Mouse (Mus musculus) urinary bladder, postnatal 10 days (tissue): Measurements from ENCODE around the gene Klhl21.

ENCODE experiments used
- DNase-seq: peaks from one replicate; pipeline ENCODE4 v3.0.0; 2022; ENCODE audit warnings: low spot score

Klhl21 gene

GRCm38 (mm10) chr4:151996173-151996950, 12.2 kb upstream of the Klhl21 start, which contains the start of gene Phf13:
Gene Phf13 (minus strand): TSS chr4:151996258.
- DNase-seq = peak; percentile 97

- DNase-seq = no peak
Observed at GRCm38 (mm10) chr4:151996951-151997222, 11.7 kb upstream of the Klhl21 start.

- DNase-seq = no peak
Observed at GRCm38 (mm10) chr4:151997701-151998100, 10.9 kb upstream of the Klhl21 start.

- no peak for DNase-seq
Observed at GRCm38 (mm10) chr4:151999481-151999880, 9.1 kb upstream of the Klhl21 start.

- DNase-seq = no peak
Observed at GRCm38 (mm10) chr4:152000906-152001305, 7.7 kb upstream of the Klhl21 start.

GRCm38 (mm10) chr4:152001335-152001734, 7.3 kb upstream of the Klhl21 start:
- DNase-seq = no peak

DNA sequence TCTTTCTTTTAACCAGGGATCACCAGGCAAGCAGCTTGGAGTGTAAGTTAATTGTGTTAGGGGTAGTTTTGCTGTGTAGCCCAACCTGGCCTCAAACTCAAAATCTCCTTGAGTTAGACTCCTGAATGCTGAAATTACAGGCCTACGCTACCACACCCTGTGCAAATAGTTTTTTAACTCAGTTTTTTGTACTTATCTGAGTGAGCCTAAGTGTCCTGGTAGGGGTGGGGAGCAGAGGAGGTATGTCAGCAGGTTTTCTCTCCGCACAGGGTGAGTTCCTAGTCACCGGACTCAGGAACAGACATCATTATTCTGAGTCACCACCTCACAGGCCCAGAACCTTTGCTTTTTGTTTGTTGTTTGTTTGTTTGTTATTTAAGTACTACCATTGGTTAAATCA, 6.5 kb upstream of the Klhl21 start:
- DNase-seq = no peak

GRCm38 (mm10) chr4:152006137-152006536, 2.5 kb upstream of the Klhl21 start:
- DNase-seq = no peak

- no peak for DNase-seq
Observed at GRCm38 (mm10) chr4:152006812-152007211, 1.8 kb upstream of the Klhl21 start.

- no peak for DNase-seq
Observed at GRCm38 (mm10) chr4:152007481-152008147, 989 bp upstream of the Klhl21 start.

DNA sequence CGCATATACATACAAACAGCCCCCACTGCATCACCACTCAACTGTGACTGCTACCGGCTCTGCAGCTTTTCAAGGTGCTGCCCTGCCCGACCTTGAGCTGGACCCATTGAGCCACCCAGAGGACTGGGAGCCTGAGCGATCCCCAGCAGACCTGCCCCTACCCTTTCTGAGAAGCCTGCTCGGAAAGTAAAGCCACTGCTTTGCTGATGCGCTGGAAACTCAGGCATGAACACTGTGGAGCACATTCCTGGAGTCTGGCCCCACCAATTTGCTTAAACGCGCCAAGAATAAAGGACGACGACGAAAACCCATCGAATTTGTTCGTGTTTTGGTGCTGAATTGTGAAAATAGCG, 479 bp upstream of the Klhl21 start:
- DNase-seq = no peak

DNA sequence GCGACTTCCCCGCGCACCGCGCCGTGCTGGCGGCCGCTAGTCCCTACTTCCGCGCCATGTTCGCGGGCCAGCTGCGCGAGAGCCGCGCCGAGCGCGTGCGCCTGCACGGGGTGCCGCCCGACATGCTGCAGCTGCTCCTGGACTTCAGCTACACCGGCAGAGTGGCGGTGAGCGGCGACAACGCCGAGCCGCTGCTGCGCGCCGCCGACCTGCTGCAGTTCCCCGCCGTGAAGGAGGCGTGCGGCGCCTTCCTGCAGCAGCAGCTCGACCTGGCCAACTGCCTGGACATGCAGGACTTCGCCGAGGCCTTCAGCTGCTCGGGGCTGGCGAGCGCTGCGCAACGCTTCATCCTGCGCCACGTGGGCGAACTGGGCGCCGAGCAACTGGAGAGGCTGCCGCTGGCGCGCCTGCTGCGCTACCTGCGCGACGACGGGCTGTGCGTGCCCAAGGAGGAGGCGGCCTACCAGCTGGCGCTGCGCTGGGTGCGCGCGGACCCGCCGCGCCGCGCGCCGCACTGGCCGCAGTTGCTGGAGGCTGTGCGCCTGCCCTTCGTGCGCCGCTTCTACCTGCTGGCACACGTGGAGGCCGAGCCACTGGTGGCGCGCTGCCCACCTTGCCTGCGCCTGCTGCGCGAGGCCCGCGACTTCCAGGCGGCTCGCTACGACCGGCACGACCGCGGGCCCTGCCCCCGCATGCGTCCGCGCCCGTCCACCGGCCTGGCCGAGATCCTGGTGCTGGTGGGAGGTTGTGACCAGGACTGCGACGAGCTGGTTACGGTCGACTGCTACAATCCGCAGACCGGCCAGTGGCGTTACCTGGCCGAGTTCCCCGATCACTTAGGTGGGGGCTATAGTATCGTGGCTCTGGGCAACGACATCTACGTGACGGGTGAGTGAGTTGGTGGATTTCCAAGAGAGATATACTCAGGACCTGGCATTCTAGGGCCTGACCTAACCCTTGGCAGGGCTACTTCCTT, 761 bp downstream of the Klhl21 start:
- DNase-seq = no peak

DNA sequence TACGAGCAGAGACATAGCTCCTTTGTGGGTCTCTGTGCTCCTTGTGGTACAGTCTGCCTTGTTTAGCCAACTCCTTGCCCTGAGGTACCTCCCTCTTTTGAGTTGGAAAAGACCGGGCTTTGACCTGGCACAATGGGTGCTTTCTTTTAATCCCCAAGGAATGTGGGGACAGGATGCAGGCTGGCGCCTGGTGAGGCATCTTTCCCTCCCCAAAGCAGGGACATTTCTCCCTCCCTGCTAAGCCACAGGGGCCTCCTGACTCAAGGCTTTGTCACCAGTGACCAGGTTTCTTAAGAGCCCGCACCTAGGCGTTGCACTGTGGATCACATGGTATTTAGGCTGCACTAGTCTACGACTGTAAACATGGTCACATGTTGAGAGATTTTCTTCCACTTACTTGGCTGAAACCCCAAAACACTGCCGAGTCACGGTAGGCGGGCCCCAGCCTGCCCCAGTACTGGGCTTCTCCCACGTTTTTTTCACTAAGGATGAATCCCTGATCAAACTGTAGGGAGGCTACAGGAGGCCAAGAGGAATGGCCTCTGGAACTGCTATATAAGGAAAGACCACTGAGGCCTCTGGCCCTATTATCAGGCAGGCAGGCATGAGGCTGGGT, 1.6 kb downstream of the Klhl21 start:
- DNase-seq = no peak

DNA sequence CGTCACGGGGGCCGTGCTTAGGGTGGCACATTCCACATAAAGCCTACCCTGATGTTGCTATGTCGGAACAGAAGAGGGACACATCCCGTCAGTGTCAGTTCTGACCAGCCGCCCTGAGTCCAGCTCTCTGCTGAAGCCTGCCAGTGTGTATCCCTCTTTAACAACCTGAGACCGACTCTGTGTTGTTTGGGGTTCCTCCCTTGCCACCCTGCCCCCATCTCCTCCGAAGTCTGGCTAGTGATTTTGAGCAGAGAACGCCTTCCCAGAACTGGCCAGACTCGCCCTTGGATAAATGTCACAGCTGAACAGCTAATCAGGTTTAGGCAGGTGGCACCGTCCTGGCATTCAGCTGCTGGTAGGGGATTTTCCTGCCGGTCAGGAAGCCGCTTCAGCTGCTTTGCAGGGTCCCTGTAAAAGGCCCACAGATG, 2.1 kb downstream of the Klhl21 start:
- no peak for DNase-seq

DNA sequence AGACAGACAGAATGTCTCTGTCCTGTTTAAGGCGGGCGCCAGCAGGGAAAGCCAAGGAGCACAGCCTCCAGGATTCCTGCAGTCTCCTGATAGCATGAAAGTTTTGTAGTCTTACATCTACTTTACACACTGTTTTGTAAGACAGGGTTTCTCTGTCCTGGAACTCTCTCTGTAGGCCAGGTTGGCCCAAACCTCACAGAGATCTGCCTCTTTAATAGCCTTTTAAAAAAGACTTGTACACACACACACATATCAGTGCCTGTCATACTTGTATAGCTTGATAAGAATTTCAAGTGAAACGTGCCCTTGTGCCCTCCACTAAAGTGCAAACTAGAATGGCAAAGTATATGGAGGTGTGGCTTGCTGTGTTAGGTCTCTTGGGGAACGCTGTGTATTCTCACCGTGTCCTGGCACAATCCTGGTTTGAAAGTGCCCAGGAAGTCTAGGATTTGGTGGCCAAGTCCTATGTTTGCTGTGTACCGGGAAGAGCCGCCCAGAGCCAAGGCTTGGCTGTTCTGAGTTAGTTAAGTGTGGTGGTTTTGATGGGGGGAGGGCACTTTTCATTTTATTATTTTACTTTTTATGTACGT, 2.7 kb downstream of the Klhl21 start:
- no peak for DNase-seq

DNA sequence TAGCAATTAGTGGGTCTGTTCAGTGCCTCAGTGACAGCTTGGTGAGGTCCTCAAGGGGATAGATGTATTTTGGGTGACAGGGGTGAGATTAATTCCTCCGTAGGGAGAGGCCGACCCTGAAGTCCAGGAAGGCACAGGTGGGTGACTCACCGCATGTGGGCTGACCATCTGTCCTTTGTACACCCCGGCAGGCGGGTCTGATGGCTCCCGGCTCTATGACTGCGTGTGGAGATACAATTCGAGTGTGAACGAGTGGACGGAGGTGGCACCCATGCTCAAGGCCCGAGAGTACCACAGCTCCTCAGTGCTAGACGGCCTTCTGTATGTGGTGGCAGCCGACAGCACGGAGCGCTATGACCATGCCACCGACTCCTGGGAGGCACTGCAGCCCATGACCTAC, 3.5 kb downstream of the Klhl21 start:
- no peak for DNase-seq

GRCm38 (mm10) chr4:152013036-152013813, 4.6 kb downstream of the Klhl21 start:
- DNase-seq = no peak

DNA sequence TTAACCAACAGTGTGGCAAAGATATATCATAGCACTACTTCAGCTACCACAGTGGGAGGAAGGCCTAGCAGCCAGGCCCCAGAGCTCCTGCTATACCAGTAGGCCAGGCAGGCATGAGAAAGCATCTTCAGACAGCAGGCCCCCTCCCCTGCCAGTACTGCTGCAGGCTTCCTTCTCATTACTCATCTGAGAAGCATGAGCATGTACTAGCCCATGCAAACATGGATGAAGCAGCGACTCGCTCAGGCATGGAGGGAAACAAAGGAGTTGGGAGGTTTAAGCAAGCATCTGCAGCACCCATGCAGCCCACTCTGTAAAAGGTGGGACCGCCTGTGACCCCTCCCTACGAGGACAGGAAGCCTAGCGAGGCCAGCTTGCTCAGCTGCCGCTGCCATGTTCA, 10.5 kb downstream of the Klhl21 start:
- no peak for DNase-seq

DNA sequence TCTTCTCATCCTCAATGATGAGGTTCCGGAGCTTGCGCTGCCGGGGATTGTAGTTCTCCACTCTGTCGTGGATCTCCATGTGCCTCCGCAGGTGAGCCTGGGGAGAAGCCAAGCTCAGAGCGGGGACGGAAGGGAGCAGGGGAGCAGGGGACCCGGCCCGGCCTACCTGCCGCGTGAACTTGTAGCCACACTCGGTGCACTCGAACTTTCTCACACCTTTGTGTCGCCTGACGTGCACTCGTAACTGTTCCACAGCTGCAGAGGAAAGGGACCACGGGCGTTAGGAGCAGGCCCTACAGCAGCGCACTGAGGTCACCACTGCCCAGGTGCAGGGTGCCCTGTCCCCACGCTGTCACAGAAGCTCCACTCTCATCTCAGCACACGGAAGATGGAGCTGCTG, 11.4 kb downstream of the Klhl21 start:
- DNase-seq = no peak

- no peak for DNase-seq
Observed at GRCm38 (mm10) chr4:152021568-152022097, 13.0 kb downstream of the Klhl21 start.

DNA sequence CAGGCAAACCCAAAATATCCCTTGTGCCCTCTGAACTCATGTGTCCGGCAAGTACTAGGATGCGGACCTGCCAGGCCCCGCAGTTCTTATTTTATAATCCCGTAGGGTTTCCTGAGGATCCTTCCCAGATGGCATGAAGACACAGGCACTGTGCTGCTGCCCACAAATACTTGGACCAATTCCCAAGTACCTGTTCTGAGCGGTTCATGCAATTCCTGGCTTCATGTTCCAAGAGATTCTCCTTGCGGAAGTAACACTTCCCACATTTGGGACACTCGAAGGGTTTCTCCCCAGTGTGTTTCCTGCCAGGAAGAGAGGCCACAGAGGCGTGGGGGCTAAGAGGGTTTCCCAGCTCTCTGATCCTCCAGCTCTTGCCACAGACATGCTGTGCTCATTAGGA, 13.9 kb downstream of the Klhl21 start:
- no peak for DNase-seq
